Mouse (Mus musculus): ENCODE results near the gene Slc43a1. TPM values are rescaled to one million over a fixed set of nuclear protein-coding genes. Genes with fewer than 3 reads are reported as not detected.

Slc43a1 gene
- polyA plus RNA-seq, 1 experiment = 195 TPM

- Histone ChIP-seq H3K4me3 (replicated peaks; ENCODE audit: control insufficient read depth, low read depth, low read length) (no peak overlapping the region), H3K4me1 (ENCODE audit: control insufficient read depth, insufficient read depth, low read length) (peaks cover 2% of the 10 kb centered on the region; the same call in 1 of the 2 replicates), H3K27ac (ENCODE audit: control insufficient read depth, insufficient read depth, low read depth, low read length, poor library complexity) (no peak overlapping the region)
- WGBS = 21% methylated on average over 6 of the region's 6 CpGs
- no peak for TF ChIP-seq POLR2A (IDR thresholded peaks at IDR 0.05; ENCODE audit: borderline replicate concordance, control insufficient read depth, low read depth, low read length)
- TF ChIP-seq CTCF (IDR thresholded peaks at IDR 0.05; ENCODE audit: control insufficient read depth, insufficient read depth, low read length) = no peak
Observed at GRCm38 (mm10) chr2:84883084-84883483, 44.4 kb downstream of the Slc43a1 start.

GRCm38 (mm10) chr2:84883530-84883929 is 44.9 kb downstream of the Slc43a1 start:
- Histone ChIP-seq H3K27ac (ENCODE audit: control insufficient read depth, insufficient read depth, low read depth, low read length, poor library complexity) (no peak overlapping the region), H3K4me1 (ENCODE audit: control insufficient read depth, insufficient read depth, low read length) (peaks cover 2% of the 10 kb centered on the region; the same call in 1 of the 2 replicates), H3K4me3 (replicated peaks; ENCODE audit: control insufficient read depth, low read depth, low read length) (no peak overlapping the region)
- no peak for TF ChIP-seq POLR2A (IDR thresholded peaks at IDR 0.05; ENCODE audit: borderline replicate concordance, control insufficient read depth, low read depth, low read length)
- no peak for TF ChIP-seq CTCF (IDR thresholded peaks at IDR 0.05; ENCODE audit: control insufficient read depth, insufficient read depth, low read length)
- WGBS = 25% methylated on average over 11 of the region's 11 CpGs

- Histone ChIP-seq H3K4me3 (replicated peaks; ENCODE audit: control insufficient read depth, low read depth, low read length) (no peak overlapping the region), H3K4me1 (ENCODE audit: control insufficient read depth, insufficient read depth, low read length) (peaks cover 2% of the 10 kb centered on the region; the same call in 1 of the 2 replicates), H3K27ac (ENCODE audit: control insufficient read depth, insufficient read depth, low read depth, low read length, poor library complexity) (no peak overlapping the region)
- no peak for TF ChIP-seq CTCF (IDR thresholded peaks at IDR 0.05; ENCODE audit: control insufficient read depth, insufficient read depth, low read length)
- TF ChIP-seq POLR2A (IDR thresholded peaks at IDR 0.05; ENCODE audit: borderline replicate concordance, control insufficient read depth, low read depth, low read length) = no peak
- 67% methylated on average over 4 of the region's 4 CpGs for WGBS
Observed at GRCm38 (mm10) chr2:84883942-84884341, 45.3 kb downstream of the Slc43a1 start.

GRCm38 (mm10) chr2:84884611-84885010 is 46.0 kb downstream of the Slc43a1 start:
- H3K4me1 ChIP-seq (ENCODE audit: control insufficient read depth, insufficient read depth, low read length) = peaks cover 2% of the 10 kb centered on the region; the same call in 1 of the 2 replicates
- TF ChIP-seq POLR2A (IDR thresholded peaks at IDR 0.05; ENCODE audit: borderline replicate concordance, control insufficient read depth, low read depth, low read length) (no peak), CTCF (IDR thresholded peaks at IDR 0.05; ENCODE audit: control insufficient read depth, insufficient read depth, low read length) (no peak)
- no peak overlapping the region for H3K27ac ChIP-seq (ENCODE audit: control insufficient read depth, insufficient read depth, low read depth, low read length, poor library complexity)
- no peak overlapping the region for H3K4me3 ChIP-seq (replicated peaks; ENCODE audit: control insufficient read depth, low read depth, low read length)
- WGBS = 61% methylated on average over 4 of the region's 4 CpGs

- TF ChIP-seq CTCF (IDR thresholded peaks at IDR 0.05; ENCODE audit: control insufficient read depth, insufficient read depth, low read length) = no peak
- 29% methylated on average over 23 of the region's 23 CpGs for WGBS
Observed at GRCm38 (mm10) chr2:84885084-84886055, 46.7 kb downstream of the Slc43a1 start.

GRCm38 (mm10) chr2:84886234-84886731 is 47.6 kb downstream of the Slc43a1 start, which contains the start of gene Rtn4rl2:
Gene Rtn4rl2, minus strand, starts transcription at chr2:84886710.
- peaks cover 2% of the 10 kb centered on the region; the same call in 1 of the 2 replicates for H3K4me1 ChIP-seq (ENCODE audit: control insufficient read depth, insufficient read depth, low read length)
- WGBS = 1% methylated on average over 35 of the region's 35 CpGs

More at GRCm38 (mm10) chr2:84885084-84886055, 46.7 kb downstream of the Slc43a1 start:
- Histone ChIP-seq H3K4me3 (replicated peaks; ENCODE audit: control insufficient read depth, low read depth, low read length) (no peak overlapping the region), H3K4me1 (ENCODE audit: control insufficient read depth, insufficient read depth, low read length) (peaks cover 2% of the 10 kb centered on the region; the same call in 1 of the 2 replicates), H3K27ac (ENCODE audit: control insufficient read depth, insufficient read depth, low read depth, low read length, poor library complexity) (no peak overlapping the region)

GRCm38 (mm10) chr2:84886821-84887281 is 48.2 kb downstream of the Slc43a1 start:
- TF ChIP-seq POLR2A (IDR thresholded peaks at IDR 0.05; ENCODE audit: borderline replicate concordance, control insufficient read depth, low read depth, low read length) (no peak), CTCF (IDR thresholded peaks at IDR 0.05; ENCODE audit: control insufficient read depth, insufficient read depth, low read length) (no peak)
- Histone ChIP-seq H3K27ac (ENCODE audit: control insufficient read depth, insufficient read depth, low read depth, low read length, poor library complexity) (no peak overlapping the region), H3K4me1 (ENCODE audit: control insufficient read depth, insufficient read depth, low read length) (peaks cover 2% of the 10 kb centered on the region; the same call in 1 of the 2 replicates), H3K4me3 (replicated peaks; ENCODE audit: control insufficient read depth, low read depth, low read length) (no peak overlapping the region)
- WGBS = 1% methylated on average over 38 of the region's 39 CpGs

More at GRCm38 (mm10) chr2:84886234-84886731, 47.6 kb downstream of the Slc43a1 start, which contains the start of gene Rtn4rl2:
- Histone ChIP-seq H3K4me3 (replicated peaks; ENCODE audit: control insufficient read depth, low read depth, low read length) (peak within 1 kb of the TSS; percentile 21), H3K27ac (ENCODE audit: control insufficient read depth, insufficient read depth, low read depth, low read length, poor library complexity) (no peak within 1 kb of the TSS)
- TF ChIP-seq CTCF (IDR thresholded peaks at IDR 0.05; ENCODE audit: control insufficient read depth, insufficient read depth, low read length) = no peak
- no peak for TF ChIP-seq POLR2A (IDR thresholded peaks at IDR 0.05; ENCODE audit: borderline replicate concordance, control insufficient read depth, low read depth, low read length)
